Mouse (Mus musculus) MEL (cell line): ENCODE results near the gene Scamp4. TPM values are rescaled to one million over a fixed set of nuclear protein-coding genes. Genes with fewer than 3 reads are reported as not detected.

Experiments
- DNase-seq: peaks from one replicate; pipeline ENCODE4 v3.0.0; 2011; ENCODE audit warnings: low read depth, low spot score
- H3K27ac ChIP-seq: 2 replicates; pipeline ENCODE4 v1.5.1; 2012; ENCODE audit warnings: low read depth, mild to moderate bottlenecking, control low read depth, low read length, moderate library complexity; ENCODE audit not compliant: control insufficient read depth
- H3K27me3 ChIP-seq, 2 experiments: fragments of 150-350 bp in 1 of 2; sonication (generic) in 1 of 2; 2 replicates each; pipeline ENCODE4 v1.6.1; 2012; ENCODE audit warnings: low read length in 2 of 2, mild to moderate bottlenecking in 2 of 2, improper control_type of control experiment in 1 of 2, moderate library complexity in 1 of 2; ENCODE audit not compliant: insufficient read depth in 2 of 2, control insufficient read depth in 1 of 2
- H3K36me3 ChIP-seq, 2 experiments: 2 replicates each; pipeline ENCODE4 v1.6.1; 2012 to 2014; ENCODE audit warnings: low read length in 2 of 2, improper control_type of control experiment in 1 of 2, inconsistent platforms in 1 of 2, mild to moderate bottlenecking in 1 of 2; ENCODE audit not compliant: insufficient read depth in 2 of 2, control insufficient read depth in 1 of 2
- H3K4me1 ChIP-seq, 2 experiments: fragments of 150-350 bp in 1 of 2; sonication (generic) in 1 of 2; 2 replicates each; pipeline ENCODE4 v1.6.1; 2012; ENCODE audit warnings: low read length in 2 of 2, improper control_type of control experiment in 1 of 2, mild to moderate bottlenecking in 1 of 2; ENCODE audit not compliant: insufficient read depth in 2 of 2, control insufficient read depth in 1 of 2
- H3K4me3 ChIP-seq, 2 experiments: fragments of 150-350 bp in 1 of 2; sonication (generic) in 1 of 2; 2 replicates each; pipeline ENCODE4 v1.5.1; 2012; ENCODE audit warnings: low read depth in 2 of 2, low read length in 2 of 2, mild to moderate bottlenecking in 2 of 2, moderate library complexity in 2 of 2, control low read depth in 1 of 2, improper control_type of control experiment in 1 of 2; ENCODE audit not compliant: control insufficient read depth in 1 of 2, insufficient read depth in 1 of 2
- H3K79me2 ChIP-seq: 2 replicates; pipeline ENCODE4 v1.6.1; 2012; ENCODE audit warnings: mild to moderate bottlenecking, low read length, moderate library complexity; ENCODE audit not compliant: control insufficient read depth, poor library complexity, insufficient read depth
- H3K9ac ChIP-seq: 2 replicates; pipeline ENCODE4 v1.6.1; 2012; ENCODE audit warnings: low read depth, mild to moderate bottlenecking, control low read depth, low read length, moderate library complexity; ENCODE audit not compliant: control insufficient read depth, poor library complexity, severe bottlenecking
- H3K9me3 ChIP-seq: fragments of 150-350 bp; sonication (generic); replicated peaks from 2 replicates; pipeline ENCODE4 v1.6.1; 2012; ENCODE audit warnings: mild to moderate bottlenecking, low read length, improper control_type of control experiment, moderate library complexity; ENCODE audit not compliant: insufficient read depth
- CHD1 ChIP-seq: IDR thresholded peaks from 2 replicates; pipeline ENCODE4 v1.6.1; 2012; ENCODE audit warnings: low read depth, mild to moderate bottlenecking, inconsistent platforms, low read length, improper control_type of control experiment
- E2F4 ChIP-seq: IDR thresholded peaks from 2 replicates; pipeline ENCODE4 v1.6.1; 2011; ENCODE audit warnings: low read depth, low read length, improper control_type of control experiment, borderline replicate concordance
- ELF1 ChIP-seq: IDR thresholded peaks from 2 replicates; pipeline ENCODE4 v1.6.1; 2014; ENCODE audit warnings: low read depth, mild to moderate bottlenecking, inconsistent platforms, low read length, improper control_type of control experiment, moderate library complexity
- GABPA ChIP-seq: IDR thresholded peaks from 2 replicates; pipeline ENCODE4 v1.6.1; 2012; ENCODE audit warnings: low read depth, mild to moderate bottlenecking, inconsistent platforms, low read length, improper control_type of control experiment, moderate library complexity
- HCFC1 ChIP-seq: IDR thresholded peaks from 2 replicates; pipeline ENCODE4 v1.6.1; 2012; ENCODE audit warnings: low read depth, mild to moderate bottlenecking, inconsistent platforms, low read length, improper control_type of control experiment, moderate library complexity
- JUND ChIP-seq: IDR thresholded peaks from 2 replicates; pipeline ENCODE4 v1.6.1; 2011; ENCODE audit warnings: low read depth, mild to moderate bottlenecking, improper control_type of control experiment, low read length
- MAX ChIP-seq: IDR thresholded peaks from 2 replicates; pipeline ENCODE4 v1.6.1; 2011; ENCODE audit warnings: low read length, improper control_type of control experiment
- MAZ ChIP-seq: IDR thresholded peaks from 2 replicates; pipeline ENCODE4 v1.6.1; 2012; ENCODE audit warnings: low read depth, mild to moderate bottlenecking, inconsistent platforms, low read length, improper control_type of control experiment
- MEF2A ChIP-seq: IDR thresholded peaks from 2 replicates; pipeline ENCODE4 v1.6.1; 2014; ENCODE audit warnings: low read depth, mild to moderate bottlenecking, inconsistent platforms, low read length, improper control_type of control experiment; ENCODE audit not compliant: poor library complexity, insufficient replicate concordance, severe bottlenecking; ENCODE audit errors: extremely low read depth
- MXI1 ChIP-seq: IDR thresholded peaks from 2 replicates; pipeline ENCODE4 v1.6.1; 2011; ENCODE audit warnings: mild to moderate bottlenecking, low read depth, low read length, improper control_type of control experiment
- MYC ChIP-seq: IDR thresholded peaks from 2 replicates; pipeline ENCODE4 v1.6.1; 2011; ENCODE audit warnings: low read depth, mild to moderate bottlenecking, low read length, improper control_type of control experiment, moderate library complexity
- NELFE ChIP-seq: IDR thresholded peaks from 2 replicates; pipeline ENCODE4 v1.6.1; 2011; ENCODE audit warnings: low read depth, low read length, improper control_type of control experiment
- NRF1 ChIP-seq: IDR thresholded peaks from 2 replicates; pipeline ENCODE4 v1.6.1; 2014; ENCODE audit warnings: low read depth, mild to moderate bottlenecking, inconsistent platforms, low read length, improper control_type of control experiment, moderate library complexity; ENCODE audit not compliant: poor library complexity, insufficient read depth, severe bottlenecking
- POLR2AphosphoS2 ChIP-seq: IDR thresholded peaks from 2 replicates; pipeline ENCODE4 v1.6.1; 2011; ENCODE audit warnings: low read length, improper control_type of control experiment
- RCOR1 ChIP-seq: IDR thresholded peaks from 2 replicates; pipeline ENCODE4 v1.6.1; 2012; ENCODE audit warnings: low read depth, mild to moderate bottlenecking, inconsistent platforms, low read length, improper control_type of control experiment
- SIN3A ChIP-seq: IDR thresholded peaks from 2 replicates; pipeline ENCODE4 v1.6.1; 2012; ENCODE audit warnings: low read length, improper control_type of control experiment, inconsistent platforms
- SMC3 ChIP-seq: IDR thresholded peaks from 2 replicates; pipeline ENCODE4 v1.6.1; 2011; ENCODE audit warnings: low read depth, low read length, improper control_type of control experiment
- TAL1 ChIP-seq: IDR thresholded peaks from 2 replicates; pipeline ENCODE4 v1.6.1; 2012; ENCODE audit warnings: mild to moderate bottlenecking, inconsistent platforms, low read length, moderate library complexity, mixed read lengths
- TBP ChIP-seq: IDR thresholded peaks from 2 replicates; pipeline ENCODE4 v1.8.0; 2011; ENCODE audit warnings: low read depth, low read length, improper control_type of control experiment
- TCF12 ChIP-seq: IDR thresholded peaks from 2 replicates; pipeline ENCODE4 v1.6.1; 2014; ENCODE audit warnings: low read depth, mild to moderate bottlenecking, inconsistent platforms, low read length, improper control_type of control experiment, moderate library complexity
- UBTF ChIP-seq: IDR thresholded peaks from 2 replicates; pipeline ENCODE4 v1.6.1; 2012; ENCODE audit warnings: low read depth, mild to moderate bottlenecking, inconsistent platforms, low read length, improper control_type of control experiment, moderate library complexity, borderline replicate concordance; ENCODE audit not compliant: insufficient read depth
- USF2 ChIP-seq, 2 experiments: IDR thresholded peaks; 2 replicates each; pipeline ENCODE4 v1.6.1; 2011 to 2012; ENCODE audit warnings: improper control_type of control experiment in 2 of 2, low read length in 2 of 2, borderline replicate concordance in 1 of 2, inconsistent platforms in 1 of 2, low read depth in 1 of 2, mild to moderate bottlenecking in 1 of 2; ENCODE audit not compliant: insufficient read depth in 1 of 2
- ZC3H11A ChIP-seq: IDR thresholded peaks from 2 replicates; pipeline ENCODE4 v1.6.1; 2012; ENCODE audit warnings: low read depth, mild to moderate bottlenecking, inconsistent platforms, low read length, improper control_type of control experiment
- ZKSCAN1 ChIP-seq: IDR thresholded peaks from 2 replicates; pipeline ENCODE4 v1.6.1; 2012; ENCODE audit warnings: low read depth, mild to moderate bottlenecking, inconsistent platforms, low read length, improper control_type of control experiment, moderate library complexity
- ZMIZ1 ChIP-seq: IDR thresholded peaks from 2 replicates; pipeline ENCODE4 v1.6.1; 2012; ENCODE audit warnings: low read depth, mild to moderate bottlenecking, inconsistent platforms, low read length, improper control_type of control experiment, moderate library complexity
- polyA plus RNA-seq, 2 experiments: library from polyadenylated mRNA; stranded (reverse) in 1 of 2; unstranded in 1 of 2; fragments of >175 nt in 1 of 2; fragments of >200 nt in 1 of 2; gene quantifications; 2 replicates each; pipeline versions ENCODE4 v1.2.1 to v1.2.4; 2012; ENCODE audit warnings: low replicate concordance in 2 of 2, low read depth in 1 of 2; ENCODE audit not compliant: insufficient read length in 2 of 2, insufficient read depth in 1 of 2, missing spikeins in 1 of 2
- total RNA-seq: library from RNA; depleted of rRNA; stranded (reverse); fragments of 300-350 nt; gene quantifications from 2 replicates; pipeline ENCODE4 v1.2.3, GENCODE M21; 2012

Gene Scamp4
- total and polyA plus RNA-seq, 3 experiments = 34.2 to 140 TPM; not detected in 1

DNA sequence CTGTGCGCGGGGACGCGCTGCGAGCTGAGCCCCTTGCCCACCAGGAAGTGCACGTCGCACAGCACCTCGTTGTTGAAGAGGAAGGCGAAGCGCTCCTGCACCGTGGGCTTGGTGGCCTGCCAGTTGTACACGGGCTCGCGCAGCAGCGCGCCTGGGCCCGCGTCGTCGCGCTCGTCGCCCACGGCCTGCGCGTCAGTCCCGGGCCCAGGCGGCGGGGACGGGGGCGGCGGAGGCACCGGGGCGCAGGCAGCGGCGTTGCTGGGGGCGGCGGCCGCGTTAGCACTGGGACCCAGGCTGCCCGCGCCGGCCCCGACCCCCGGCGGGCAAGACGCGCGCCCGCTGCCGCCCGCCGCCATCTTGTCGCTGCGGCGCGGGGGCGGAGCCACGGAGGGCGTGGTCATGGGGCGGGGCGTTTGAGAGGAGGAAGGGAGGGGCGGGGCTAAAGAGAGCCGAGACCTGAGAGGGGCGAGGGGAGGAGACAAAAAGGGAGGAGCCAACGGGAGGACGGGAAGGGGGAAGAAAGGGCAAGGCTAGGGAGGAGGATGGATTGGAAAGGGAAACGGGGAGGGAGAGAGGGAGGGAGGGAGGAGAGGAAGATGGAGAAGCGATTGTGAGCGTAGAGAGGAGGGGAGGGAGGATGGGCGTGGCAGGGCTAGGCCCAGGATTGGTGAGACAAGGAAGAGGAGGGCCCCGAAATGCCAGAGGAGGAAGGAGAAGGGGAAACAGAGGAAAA is 53.6 kb downstream of the Scamp4 start (continued):
- TF ChIP-seq RCOR1 (peak; percentile 76), NELFE (peak; percentile 60)

DNA sequence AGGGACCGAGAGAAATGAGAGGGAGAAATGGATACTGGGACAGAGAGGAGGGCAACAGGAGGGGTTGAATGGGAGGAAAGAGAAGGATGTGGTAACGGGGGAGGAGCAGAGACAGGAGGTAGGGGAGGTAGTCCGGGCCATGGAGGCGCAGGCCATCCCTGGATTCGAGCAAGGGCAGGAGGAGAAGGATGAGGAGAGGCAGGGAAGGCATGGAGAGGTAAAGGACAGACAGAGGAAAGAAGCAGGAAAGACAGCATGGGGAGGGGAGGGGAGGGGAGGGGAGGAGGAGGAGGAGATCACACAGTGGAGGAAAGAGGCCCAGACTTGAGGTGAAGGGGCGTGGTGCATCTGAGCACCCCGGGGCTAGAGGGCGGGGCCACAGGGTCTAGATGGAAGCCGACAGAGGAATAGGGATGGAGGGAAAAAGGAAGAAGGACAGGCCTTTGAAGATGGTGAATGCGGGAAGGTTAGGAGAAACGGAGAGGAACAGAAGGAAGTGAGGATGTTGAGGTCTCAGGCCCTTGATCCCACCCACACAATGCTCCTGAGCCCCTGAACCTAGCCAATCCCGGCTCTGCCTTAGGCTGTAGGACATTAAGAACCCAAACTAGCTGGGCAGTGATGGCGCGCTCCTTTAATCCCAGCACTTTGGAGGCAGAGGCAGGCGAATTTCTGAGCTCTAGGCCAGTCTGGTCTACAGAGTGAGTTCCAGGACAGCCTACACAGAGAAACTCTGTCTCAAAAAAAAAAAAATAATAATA is 54.4 kb downstream of the Scamp4 start, which contains the start of gene Btbd2:
Btbd2 (minus strand) TSS at position 209 of the 761 bp plus-strand sequence.
- DNase-seq = peak; percentile 64
- peak within 1 kb of the TSS; percentile 90 for H3K9ac ChIP-seq
- H3K4me1 ChIP-seq = peaks cover 3 to 21% of the 10 kb centered on the region in 2 experiments

DNA sequence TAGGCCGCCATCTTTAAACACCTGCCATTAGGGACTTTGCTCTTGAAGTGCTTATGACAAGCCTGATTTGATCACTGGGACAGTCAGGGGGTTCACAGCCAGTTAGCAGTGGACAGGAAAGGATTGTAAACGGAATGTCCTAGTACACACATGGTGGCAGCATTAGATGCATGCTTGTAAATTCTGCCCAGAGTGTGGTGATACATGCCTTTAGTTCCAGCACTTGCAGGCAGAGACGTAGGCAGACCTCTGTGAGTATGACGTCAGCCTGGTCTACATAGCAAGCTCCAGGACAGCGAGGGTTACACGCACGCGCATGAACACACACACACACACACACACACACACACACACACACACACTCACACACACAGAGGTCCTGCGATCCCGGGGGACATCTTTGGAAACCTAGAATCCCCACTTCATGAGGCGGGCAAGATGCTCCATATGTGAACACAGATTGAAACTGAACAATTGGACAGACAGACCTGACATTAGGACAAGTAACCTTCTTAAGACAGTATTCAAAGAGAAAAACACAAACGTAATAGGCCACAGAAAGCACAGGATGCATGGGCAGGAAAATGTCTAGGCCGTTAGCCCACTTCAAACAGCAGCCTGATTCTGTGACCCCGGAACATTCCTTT is 55.6 kb downstream of the Scamp4 start:
- peaks cover 8% of the 10 kb centered on the region for H3K79me2 ChIP-seq
- peaks cover 3 to 25% of the 10 kb centered on the region in 2 experiments for H3K4me1 ChIP-seq
- peak overlapping the region; percentile 27 to 40 for H3K4me3 ChIP-seq
- H3K36me3 ChIP-seq = peaks cover 0 to 9% of the 10 kb centered on the region in 2 experiments; a peak in 2 of 4 replicates
- peak overlapping the region; percentile 81 for H3K27ac ChIP-seq
- H3K27me3 ChIP-seq = no peaks in the 10 kb centered on the region
- DNase-seq = peak; percentile 81
- H3K9me3 ChIP-seq = no peaks in the 10 kb centered on the region
- H3K9ac ChIP-seq = peak overlapping the region; percentile 47
- TF ChIP-seq TAL1 = no peak
- TF ChIP-seq TBP = no peak
- no peak for TF ChIP-seq SMC3
- TF ChIP-seq ZMIZ1 = peak; percentile 28; the same call in 1 of the 2 replicates
- no peak for TF ChIP-seq GABPA
- peak; percentile 84 for TF ChIP-seq MAX
- TF ChIP-seq TCF12 = no peak
- TF ChIP-seq ELF1 = no peak
- TF ChIP-seq USF2 (IDR thresholded peaks at IDR 0.05; ENCODE audit: borderline replicate concordance in 1 of 2, insufficient read depth in 1 of 2, low read depth in 1 of 2, low read length in 2 of 2) = no peak
- peak; percentile 62 for TF ChIP-seq NRF1
- peak; percentile 49 for TF ChIP-seq HCFC1
- TF ChIP-seq MEF2A = no peak
- TF ChIP-seq MYC = no peak
- TF ChIP-seq SIN3A = no peak
- TF ChIP-seq JUND = no peak
- TF ChIP-seq MAZ = no peak
- no peak for TF ChIP-seq POLR2AphosphoS2
- TF ChIP-seq UBTF = no peak
- TF ChIP-seq ZKSCAN1 = no peak
- no peak for TF ChIP-seq ZC3H11A
- TF ChIP-seq E2F4 = no peak

More for the DNA sequence above, 54.4 kb downstream of the Scamp4 start, which contains the start of gene Btbd2:
- TF ChIP-seq SIN3A (peak; percentile 35; the same call in 1 of the 2 replicates), CHD1 (no peak), MXI1 (peak; percentile 16; the same call in 1 of the 2 replicates), ZMIZ1 (no peak), TBP (0 out of 2 replicates have a peak, but pooled peaks have one; percentile 17)
- H3K27ac ChIP-seq = peak within 1 kb of the TSS; percentile 81
- H3K4me3 ChIP-seq = peak within 1 kb of the TSS; percentile 86 to 92
- H3K27me3 ChIP-seq = no peaks in the 10 kb centered on the region
- no peaks in the 10 kb centered on the region for H3K9me3 ChIP-seq
- H3K79me2 ChIP-seq = peaks cover 8% of the 10 kb centered on the region
- H3K36me3 ChIP-seq = peaks cover 0 to 9% of the 10 kb centered on the region in 2 experiments; a peak in 2 of 4 replicates
